Mouse (Mus musculus): Measurements from ENCODE around the gene Afap1l2.

GRCm38 (mm10) chr19:56908472-56909270 lies 99.4 kb downstream of the Afap1l2 start:
- TF ChIP-seq CTCF (conservative IDR thresholded peaks at IDR 0.05; ENCODE audit: insufficient read depth, insufficient read length, low read depth, low read length) (peak; percentile 85), POLR2A (IDR thresholded peaks at IDR 0.05; ENCODE audit: low read depth, low read length) (no peak)
